Mouse (Mus musculus) E14TG2a.4 (cell line): ENCODE results near the gene Pdcl3.

Experiments
- CTCF ChIP-seq: conservative IDR thresholded peaks from 2 replicates; pipeline ENCODE4 v1.5.1; 2014; ENCODE audit warnings: low read length
- NANOG ChIP-seq: IDR thresholded peaks from 2 replicates; pipeline ENCODE4 v1.6.1; 2014; ENCODE audit warnings: borderline replicate concordance, low read length, mixed read lengths
- POU5F1 ChIP-seq: IDR thresholded peaks from 2 replicates; pipeline ENCODE4 v1.6.1; 2014; ENCODE audit warnings: low read length, borderline replicate concordance

DNA sequence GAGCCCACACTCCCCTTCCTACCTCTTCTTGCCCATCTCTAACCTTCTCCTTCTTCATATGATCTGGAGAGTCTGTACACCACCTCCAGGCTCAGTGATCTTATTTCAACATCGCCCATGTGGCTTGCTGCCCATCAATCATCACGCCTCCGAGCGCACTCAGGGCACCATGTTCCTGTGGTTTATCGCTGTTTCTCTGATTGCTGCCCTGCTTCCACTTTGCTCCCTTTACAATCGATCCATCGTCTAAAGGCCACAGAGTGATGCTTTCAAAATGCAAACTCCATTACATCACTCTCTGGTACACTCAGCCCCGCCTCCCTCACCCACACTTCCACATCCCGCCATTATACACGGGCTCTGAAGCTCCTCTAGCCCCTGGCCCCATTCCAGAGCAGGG lies 30.1 kb downstream of the Pdcl3 start:
- no peak for TF ChIP-seq CTCF
- no peak for TF ChIP-seq NANOG
- TF ChIP-seq POU5F1: no peak
